Mouse (Mus musculus): ENCODE results near the gene Ccdc170.

DNA sequence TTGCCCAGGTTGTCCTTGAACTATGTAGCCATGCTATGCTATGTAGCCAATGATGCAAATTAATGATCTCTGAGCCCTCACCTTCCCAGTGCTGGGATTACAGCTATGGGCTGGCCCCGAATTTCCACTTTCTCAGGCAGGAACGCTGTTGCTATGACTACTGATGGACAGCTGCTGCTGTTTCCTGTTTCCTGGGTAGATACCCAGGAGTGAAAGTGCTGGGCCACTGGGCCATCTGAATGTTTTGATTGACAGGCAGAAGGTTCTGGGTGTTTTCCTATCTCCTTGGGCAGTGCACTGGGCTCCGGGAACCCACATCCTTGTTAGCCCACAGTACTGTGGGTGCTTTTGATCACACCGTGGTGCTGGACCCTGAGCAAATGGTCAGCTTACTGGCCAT is 25.9 kb upstream of the Ccdc170 start:
- TF ChIP-seq CTCF (IDR thresholded peaks at IDR 0.05; ENCODE audit: insufficient read depth, low read depth, low read length) = no peak
- no peak for TF ChIP-seq POLR2A (IDR thresholded peaks at IDR 0.05; ENCODE audit: insufficient read depth, low read depth, low read length)
